Mouse (Mus musculus) MEL (cell line): ENCODE data around the gene Med13l. TPM values are rescaled to one million over a fixed set of nuclear protein-coding genes. Genes with fewer than 3 reads are reported as not detected.

Experiments
- DNase-seq: peaks from one replicate; pipeline ENCODE4 v3.0.0; 2011; ENCODE audit warnings: low read depth, low spot score
- H3K27ac ChIP-seq: 2 replicates; pipeline ENCODE4 v1.5.1; 2012; ENCODE audit warnings: low read depth, mild to moderate bottlenecking, control low read depth, low read length, moderate library complexity; ENCODE audit not compliant: control insufficient read depth
- H3K27me3 ChIP-seq, 2 experiments: fragments of 150-350 bp in 1 of 2; sonication (generic) in 1 of 2; 2 replicates each; pipeline ENCODE4 v1.6.1; 2012; ENCODE audit warnings: low read length in 2 of 2, mild to moderate bottlenecking in 2 of 2, improper control_type of control experiment in 1 of 2, moderate library complexity in 1 of 2; ENCODE audit not compliant: insufficient read depth in 2 of 2, control insufficient read depth in 1 of 2
- H3K36me3 ChIP-seq, 2 experiments: 2 replicates each; pipeline ENCODE4 v1.6.1; 2012 to 2014; ENCODE audit warnings: low read length in 2 of 2, improper control_type of control experiment in 1 of 2, inconsistent platforms in 1 of 2, mild to moderate bottlenecking in 1 of 2; ENCODE audit not compliant: insufficient read depth in 2 of 2, control insufficient read depth in 1 of 2
- H3K4me1 ChIP-seq, 2 experiments: fragments of 150-350 bp in 1 of 2; sonication (generic) in 1 of 2; 2 replicates each; pipeline ENCODE4 v1.6.1; 2012; ENCODE audit warnings: low read length in 2 of 2, improper control_type of control experiment in 1 of 2, mild to moderate bottlenecking in 1 of 2; ENCODE audit not compliant: insufficient read depth in 2 of 2, control insufficient read depth in 1 of 2
- H3K4me3 ChIP-seq, 2 experiments: fragments of 150-350 bp in 1 of 2; sonication (generic) in 1 of 2; 2 replicates each; pipeline ENCODE4 v1.5.1; 2012; ENCODE audit warnings: low read depth in 2 of 2, low read length in 2 of 2, mild to moderate bottlenecking in 2 of 2, moderate library complexity in 2 of 2, control low read depth in 1 of 2, improper control_type of control experiment in 1 of 2; ENCODE audit not compliant: control insufficient read depth in 1 of 2, insufficient read depth in 1 of 2
- H3K79me2 ChIP-seq: 2 replicates; pipeline ENCODE4 v1.6.1; 2012; ENCODE audit warnings: mild to moderate bottlenecking, low read length, moderate library complexity; ENCODE audit not compliant: control insufficient read depth, poor library complexity, insufficient read depth
- H3K9ac ChIP-seq: 2 replicates; pipeline ENCODE4 v1.6.1; 2012; ENCODE audit warnings: low read depth, mild to moderate bottlenecking, control low read depth, low read length, moderate library complexity; ENCODE audit not compliant: control insufficient read depth, poor library complexity, severe bottlenecking
- H3K9me3 ChIP-seq: fragments of 150-350 bp; sonication (generic); replicated peaks from 2 replicates; pipeline ENCODE4 v1.6.1; 2012; ENCODE audit warnings: mild to moderate bottlenecking, low read length, improper control_type of control experiment, moderate library complexity; ENCODE audit not compliant: insufficient read depth
- BHLHE40 ChIP-seq: IDR thresholded peaks from 2 replicates; pipeline ENCODE4 v1.6.1; 2012; ENCODE audit warnings: low read depth, mild to moderate bottlenecking, inconsistent platforms, low read length, improper control_type of control experiment, borderline replicate concordance
- CHD1 ChIP-seq: IDR thresholded peaks from 2 replicates; pipeline ENCODE4 v1.6.1; 2012; ENCODE audit warnings: low read depth, mild to moderate bottlenecking, inconsistent platforms, low read length, improper control_type of control experiment
- CHD2 ChIP-seq: IDR thresholded peaks from 2 replicates; pipeline ENCODE4 v1.6.1; 2011; ENCODE audit warnings: low read length, improper control_type of control experiment
- E2F4 ChIP-seq: IDR thresholded peaks from 2 replicates; pipeline ENCODE4 v1.6.1; 2011; ENCODE audit warnings: low read depth, low read length, improper control_type of control experiment, borderline replicate concordance
- ELF1 ChIP-seq: IDR thresholded peaks from 2 replicates; pipeline ENCODE4 v1.6.1; 2014; ENCODE audit warnings: low read depth, mild to moderate bottlenecking, inconsistent platforms, low read length, improper control_type of control experiment, moderate library complexity
- EP300 ChIP-seq, 2 experiments: IDR thresholded peaks; 2 replicates each; pipeline ENCODE4 v1.6.1; 2011; ENCODE audit warnings: improper control_type of control experiment in 2 of 2, low read length in 2 of 2, low read depth in 1 of 2, mild to moderate bottlenecking in 1 of 2
- GATA1 ChIP-seq: IDR thresholded peaks from 2 replicates; pipeline ENCODE4 v1.6.1; 2011; ENCODE audit warnings: low read depth, low read length, improper control_type of control experiment
- MAFK ChIP-seq: IDR thresholded peaks from 2 replicates; pipeline ENCODE4 v1.6.1; 2011; ENCODE audit warnings: low read depth, mild to moderate bottlenecking, low read length, improper control_type of control experiment, borderline replicate concordance
- MAX ChIP-seq: IDR thresholded peaks from 2 replicates; pipeline ENCODE4 v1.6.1; 2011; ENCODE audit warnings: low read length, improper control_type of control experiment
- MAZ ChIP-seq: IDR thresholded peaks from 2 replicates; pipeline ENCODE4 v1.6.1; 2012; ENCODE audit warnings: low read depth, mild to moderate bottlenecking, inconsistent platforms, low read length, improper control_type of control experiment
- MEF2A ChIP-seq: IDR thresholded peaks from 2 replicates; pipeline ENCODE4 v1.6.1; 2014; ENCODE audit warnings: low read depth, mild to moderate bottlenecking, inconsistent platforms, low read length, improper control_type of control experiment; ENCODE audit not compliant: poor library complexity, insufficient replicate concordance, severe bottlenecking; ENCODE audit errors: extremely low read depth
- MXI1 ChIP-seq: IDR thresholded peaks from 2 replicates; pipeline ENCODE4 v1.6.1; 2011; ENCODE audit warnings: mild to moderate bottlenecking, low read depth, low read length, improper control_type of control experiment
- MYB ChIP-seq: IDR thresholded peaks from 2 replicates; pipeline ENCODE4 v1.6.1; 2011; ENCODE audit warnings: mild to moderate bottlenecking, low read depth, low read length, improper control_type of control experiment
- MYC ChIP-seq: IDR thresholded peaks from 2 replicates; pipeline ENCODE4 v1.6.1; 2011; ENCODE audit warnings: low read depth, mild to moderate bottlenecking, low read length, improper control_type of control experiment, moderate library complexity
- NRF1 ChIP-seq: IDR thresholded peaks from 2 replicates; pipeline ENCODE4 v1.6.1; 2014; ENCODE audit warnings: low read depth, mild to moderate bottlenecking, inconsistent platforms, low read length, improper control_type of control experiment, moderate library complexity; ENCODE audit not compliant: poor library complexity, insufficient read depth, severe bottlenecking
- POLR2A ChIP-seq, 2 experiments: IDR thresholded peaks; 2 replicates each; pipeline ENCODE4 v1.6.1; 2011 to 2012; ENCODE audit warnings: low read length in 2 of 2, mild to moderate bottlenecking in 2 of 2, control low read depth in 1 of 2, improper control_type of control experiment in 1 of 2, low read depth in 1 of 2, moderate library complexity in 1 of 2; ENCODE audit not compliant: control insufficient read depth in 1 of 2, insufficient read depth in 1 of 2, poor library complexity in 1 of 2
- SIN3A ChIP-seq: IDR thresholded peaks from 2 replicates; pipeline ENCODE4 v1.6.1; 2012; ENCODE audit warnings: low read length, improper control_type of control experiment, inconsistent platforms
- TBP ChIP-seq: IDR thresholded peaks from 2 replicates; pipeline ENCODE4 v1.8.0; 2011; ENCODE audit warnings: low read depth, low read length, improper control_type of control experiment
- TCF12 ChIP-seq: IDR thresholded peaks from 2 replicates; pipeline ENCODE4 v1.6.1; 2014; ENCODE audit warnings: low read depth, mild to moderate bottlenecking, inconsistent platforms, low read length, improper control_type of control experiment, moderate library complexity
- USF1 ChIP-seq: IDR thresholded peaks from 2 replicates; pipeline ENCODE4 v1.6.1; 2014; ENCODE audit warnings: low read depth, mild to moderate bottlenecking, inconsistent platforms, low read length, improper control_type of control experiment, moderate library complexity
- USF2 ChIP-seq, 2 experiments: IDR thresholded peaks; 2 replicates each; pipeline ENCODE4 v1.6.1; 2011 to 2012; ENCODE audit warnings: improper control_type of control experiment in 2 of 2, low read length in 2 of 2, borderline replicate concordance in 1 of 2, inconsistent platforms in 1 of 2, low read depth in 1 of 2, mild to moderate bottlenecking in 1 of 2; ENCODE audit not compliant: insufficient read depth in 1 of 2
- ZC3H11A ChIP-seq: IDR thresholded peaks from 2 replicates; pipeline ENCODE4 v1.6.1; 2012; ENCODE audit warnings: low read depth, mild to moderate bottlenecking, inconsistent platforms, low read length, improper control_type of control experiment
- ZKSCAN1 ChIP-seq: IDR thresholded peaks from 2 replicates; pipeline ENCODE4 v1.6.1; 2012; ENCODE audit warnings: low read depth, mild to moderate bottlenecking, inconsistent platforms, low read length, improper control_type of control experiment, moderate library complexity
- ZMIZ1 ChIP-seq: IDR thresholded peaks from 2 replicates; pipeline ENCODE4 v1.6.1; 2012; ENCODE audit warnings: low read depth, mild to moderate bottlenecking, inconsistent platforms, low read length, improper control_type of control experiment, moderate library complexity
- polyA plus RNA-seq, 2 experiments: library from polyadenylated mRNA; stranded (reverse) in 1 of 2; unstranded in 1 of 2; fragments of >175 nt in 1 of 2; fragments of >200 nt in 1 of 2; gene quantifications; 2 replicates each; pipeline versions ENCODE4 v1.2.1 to v1.2.4; 2012; ENCODE audit warnings: low replicate concordance in 2 of 2, low read depth in 1 of 2; ENCODE audit not compliant: insufficient read length in 2 of 2, insufficient read depth in 1 of 2, missing spikeins in 1 of 2
- total RNA-seq: library from RNA; depleted of rRNA; stranded (reverse); fragments of 300-350 nt; gene quantifications from 2 replicates; pipeline ENCODE4 v1.2.3, GENCODE M21; 2012

The Med13l gene
- total and polyA plus RNA-seq, 3 experiments = 13.4 to 16.1 TPM; not detected in 1

- TF ChIP-seq USF2 (IDR thresholded peaks at IDR 0.05; ENCODE audit: borderline replicate concordance in 1 of 2, insufficient read depth in 1 of 2, low read depth in 1 of 2, low read length in 2 of 2) = no peak
- TF ChIP-seq ZC3H11A = no peak
- TF ChIP-seq MAZ = 0 out of 2 replicates have a peak, but pooled peaks have one; percentile 56
- no peak for TF ChIP-seq ELF1
Observed at GRCm38 (mm10) chr5:118636399-118637369, 76.2 kb downstream of the Med13l start (continued).

- no peak overlapping the region for H3K9ac ChIP-seq
- no peak for DNase-seq
- no peaks in the 10 kb centered on the region for H3K27me3 ChIP-seq
- H3K4me3 ChIP-seq = no peak overlapping the region
- H3K36me3 ChIP-seq = peaks cover 0 to 44% of the 10 kb centered on the region in 2 experiments; a peak in 2 of 4 replicates
- no peaks in the 10 kb centered on the region for H3K9me3 ChIP-seq
- H3K27ac ChIP-seq = peak overlapping the region; percentile 11
- H3K4me1 ChIP-seq = peaks cover 32 to 42% of the 10 kb centered on the region in 2 experiments
- peaks cover 41% of the 10 kb centered on the region for H3K79me2 ChIP-seq
- no peak for TF ChIP-seq MAFK
- TF ChIP-seq BHLHE40 = no peak
- no peak for TF ChIP-seq NRF1
- no peak for TF ChIP-seq POLR2A (IDR thresholded peaks at IDR 0.05; ENCODE audit: control insufficient read depth in 1 of 2, insufficient read depth in 1 of 2, low read depth in 1 of 2, low read length in 2 of 2, poor library complexity in 1 of 2)
- TF ChIP-seq MYB = no peak
- TF ChIP-seq ZMIZ1 = no peak
- no peak for TF ChIP-seq CHD2
- no peak for TF ChIP-seq ELF1
Observed at GRCm38 (mm10) chr5:118637931-118638330, 77.5 kb downstream of the Med13l start.

- H3K36me3 ChIP-seq = peaks cover 0 to 41% of the 10 kb centered on the region in 2 experiments; a peak in 2 of 4 replicates
- peaks cover 40% of the 10 kb centered on the region for H3K79me2 ChIP-seq
- H3K27me3 ChIP-seq = no peaks in the 10 kb centered on the region
- H3K27ac ChIP-seq = peak overlapping the region; percentile 27
- no peaks in the 10 kb centered on the region for H3K9me3 ChIP-seq
- H3K4me3 ChIP-seq = no peak overlapping the region
- H3K9ac ChIP-seq = no peak overlapping the region
- peak; percentile 31 for DNase-seq
- H3K4me1 ChIP-seq = peaks cover 30 to 42% of the 10 kb centered on the region in 2 experiments
- TF ChIP-seq MAFK (no peak), POLR2A (IDR thresholded peaks at IDR 0.05; ENCODE audit: control insufficient read depth in 1 of 2, insufficient read depth in 1 of 2, low read depth in 1 of 2, low read length in 2 of 2, poor library complexity in 1 of 2) (no peak), USF1 (0 out of 2 replicates have a peak, but pooled peaks have one; percentile 19), TBP (no peak), MXI1 (peak; percentile 40; the same call in 1 of the 2 replicates), CHD1 (no peak), USF2 (IDR thresholded peaks at IDR 0.05; ENCODE audit: borderline replicate concordance in 1 of 2, insufficient read depth in 1 of 2, low read depth in 1 of 2, low read length in 2 of 2) (no peak), MAX (0 out of 2 replicates have a peak, but pooled peaks have one; percentile 24), GATA1 (no peak), ZKSCAN1 (no peak), MYC (no peak), MAZ (no peak), SIN3A (0 out of 2 replicates have a peak, but pooled peaks have one; percentile 11), E2F4 (no peak), MEF2A (no peak), TCF12 (no peak), EP300 (IDR thresholded peaks at IDR 0.05; ENCODE audit: low read depth in 1 of 2, low read length in 2 of 2) (0 out of 4 replicates have a peak, but pooled peaks of 1 of the 2 experiments have one; percentile 10), ZMIZ1 (no peak)
Observed at GRCm38 (mm10) chr5:118638534-118639109, 78.1 kb downstream of the Med13l start.
